Mouse (Mus musculus) urinary bladder, postnatal 36 days (tissue): ENCODE measurements at regions not wholly inside any gene's neighbourhood (a gene's known extent, or its start where the extent isn't known, plus 50 kb on each side); places are given as distances from the start of the nearest gene placed in this dataset.
A peak's percentile ranks its signal among the peaks of the same experiment; 100 is the strongest.

Experiments used
- DNase-seq, 2 experiments: peaks; one replicate each; pipeline ENCODE4 v3.0.0; 2022; ENCODE audit warnings: low spot score in 2 of 2, mixed read lengths in 1 of 2

DNA sequence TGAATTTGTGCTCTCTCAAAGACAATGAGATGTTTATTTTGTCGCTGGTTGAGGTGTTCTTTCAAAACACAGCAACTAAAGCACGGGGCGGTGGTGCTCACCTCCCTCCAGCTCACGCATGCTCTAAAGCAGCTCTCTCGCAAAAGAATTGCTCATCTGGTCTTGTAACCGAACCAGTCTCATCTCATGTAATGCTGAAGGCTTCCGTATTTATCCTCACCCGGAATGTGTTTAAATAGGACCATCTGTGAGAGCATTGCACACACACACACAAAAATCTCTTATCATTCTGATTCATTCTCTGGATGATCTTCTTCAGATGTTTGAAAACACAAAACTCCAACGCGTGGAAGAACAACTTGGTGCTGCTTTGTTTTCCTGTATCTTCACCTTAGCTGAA is 138.4 kb downstream of the Irs2 start:
- no peak for DNase-seq

DNA sequence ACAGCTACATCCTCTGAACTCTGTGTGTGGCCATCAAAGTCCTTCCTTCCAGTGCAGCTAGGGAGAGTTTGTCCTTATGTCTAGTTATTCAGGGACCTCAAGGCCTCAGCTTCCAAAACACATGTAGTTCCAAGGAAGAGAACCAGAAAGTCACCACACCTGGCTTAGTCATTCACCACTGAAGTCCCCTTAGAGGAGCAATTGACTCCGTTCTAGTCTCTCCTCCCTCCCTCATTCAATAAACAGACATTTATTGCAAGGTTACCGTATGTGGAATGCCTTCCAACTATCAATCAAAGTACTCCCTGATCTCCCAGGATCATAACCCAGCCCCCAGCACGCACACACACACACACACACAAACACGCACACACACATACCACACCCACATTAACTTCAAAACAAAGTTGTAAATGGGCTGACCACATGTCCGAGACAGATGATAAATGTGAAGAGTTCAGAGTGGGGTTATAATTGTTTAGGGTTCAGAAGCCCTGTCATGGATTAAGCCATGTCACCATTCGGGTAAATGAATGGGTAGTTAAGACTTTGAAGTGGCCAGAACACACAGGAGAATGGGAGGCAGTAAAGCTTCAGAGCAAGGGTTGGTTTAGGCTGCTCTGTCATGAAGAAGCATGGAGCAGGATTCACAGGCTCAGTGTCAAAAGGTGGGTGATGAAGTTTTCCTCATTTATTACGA is 141.4 kb downstream of the Irs2 start:
- no peak for DNase-seq

DNA sequence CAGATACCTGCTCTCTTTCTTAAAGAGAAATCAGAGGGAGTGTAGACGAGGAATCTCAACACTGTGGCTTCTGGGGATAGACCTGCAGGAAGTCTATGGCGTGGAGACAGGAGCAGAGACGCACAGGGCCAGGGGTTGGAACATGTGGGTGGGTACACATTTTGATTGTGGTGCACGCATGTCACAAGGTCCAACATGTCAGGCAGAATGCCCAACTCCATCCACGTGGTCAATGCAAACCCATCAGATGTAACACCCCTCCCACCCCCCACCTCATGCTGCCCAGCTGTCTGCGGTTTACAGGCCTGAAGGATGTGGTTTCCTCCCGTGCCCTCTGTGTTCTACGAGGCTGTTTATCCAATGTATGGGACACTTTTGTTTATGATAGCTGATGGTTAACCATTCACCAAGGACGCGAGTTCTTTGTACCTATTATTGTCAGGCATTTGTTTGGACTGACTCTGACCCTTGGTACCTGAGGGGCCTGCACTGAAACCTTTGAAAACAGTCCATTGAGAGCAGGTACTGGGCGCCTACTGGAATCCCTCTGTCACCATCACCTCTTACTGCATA is 142.2 kb downstream of the Irs2 start:
- DNase-seq, result no peak

DNA sequence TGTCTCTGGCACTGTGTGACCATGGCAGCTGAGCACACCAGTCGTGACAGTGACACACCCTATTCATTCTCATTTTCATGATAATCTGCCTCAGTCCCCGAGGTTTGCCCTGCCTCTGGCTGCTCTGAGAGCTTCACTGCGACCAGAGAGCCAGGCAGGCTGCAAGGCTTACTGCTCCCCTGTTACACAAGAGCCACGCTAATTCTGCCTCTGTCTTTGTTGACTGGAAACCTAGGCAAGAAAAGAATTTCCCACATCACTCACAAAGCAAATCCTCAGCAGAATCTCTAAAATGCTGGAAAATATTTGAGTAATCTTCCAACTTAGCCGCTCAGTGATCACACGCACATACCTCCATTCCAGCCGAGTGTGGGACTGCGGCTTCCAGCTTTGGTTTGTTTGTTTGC is 142.8 kb downstream of the Irs2 start:
- no peak for DNase-seq

DNA sequence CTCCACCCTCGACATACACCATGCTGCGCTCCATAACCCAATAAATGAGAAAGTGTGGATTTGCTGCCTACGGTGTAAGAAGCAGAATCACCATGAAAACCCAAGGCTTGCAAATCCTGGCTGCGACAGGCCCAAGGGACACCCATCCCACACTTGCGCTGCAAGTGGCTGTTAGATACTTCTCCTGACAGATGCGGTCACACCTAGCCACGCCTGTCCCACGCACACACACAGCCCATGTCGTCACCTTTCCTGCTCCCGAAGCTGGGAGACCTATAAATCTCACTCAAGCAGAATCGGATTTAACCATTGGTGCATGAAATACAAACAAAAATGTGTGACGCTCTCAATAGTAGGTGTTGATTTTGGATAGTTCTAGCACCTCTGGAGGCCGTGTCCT is 145.8 kb downstream of the Irs2 start:
- DNase-seq, result no peak

DNA sequence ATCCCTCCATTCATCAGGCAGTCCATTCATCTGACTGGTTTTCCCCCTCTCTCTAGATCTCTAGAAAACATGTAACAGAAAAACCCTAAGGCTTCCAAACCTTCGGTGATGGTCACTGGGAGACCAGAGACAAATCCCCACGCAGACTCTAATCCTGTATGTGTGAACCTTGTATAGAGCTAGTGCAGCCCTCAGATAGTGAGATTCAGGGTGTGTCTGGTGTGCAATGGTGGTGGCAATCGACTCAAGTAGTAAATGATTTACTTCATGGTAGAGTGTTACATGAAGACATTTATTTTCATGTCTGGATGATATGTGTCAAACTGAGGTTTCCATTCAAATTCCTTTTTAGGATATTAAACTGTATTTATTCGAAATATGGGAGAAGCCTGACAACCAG is 147.4 kb downstream of the Irs2 start:
- no peak for DNase-seq

DNA sequence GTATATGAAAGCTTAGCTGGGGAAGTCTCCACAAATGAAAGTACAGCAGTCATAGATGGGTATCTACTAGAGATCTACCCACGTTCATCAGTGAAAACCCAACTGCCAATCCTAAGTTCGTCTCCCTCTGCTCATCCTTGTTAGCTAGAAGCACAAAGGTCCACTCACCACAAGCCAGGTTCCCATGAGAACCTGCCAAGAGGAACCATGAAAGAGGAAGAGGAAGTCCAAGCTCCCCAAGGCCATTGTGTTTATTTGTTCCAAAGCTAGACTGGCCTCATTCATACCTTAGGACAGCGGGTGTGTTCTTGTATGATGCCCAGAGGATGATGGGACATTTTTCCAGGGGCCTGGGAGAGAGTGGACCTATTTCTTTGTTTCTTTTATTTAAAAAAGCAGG is 150.4 kb downstream of the Irs2 start:
- no peak for DNase-seq

DNA sequence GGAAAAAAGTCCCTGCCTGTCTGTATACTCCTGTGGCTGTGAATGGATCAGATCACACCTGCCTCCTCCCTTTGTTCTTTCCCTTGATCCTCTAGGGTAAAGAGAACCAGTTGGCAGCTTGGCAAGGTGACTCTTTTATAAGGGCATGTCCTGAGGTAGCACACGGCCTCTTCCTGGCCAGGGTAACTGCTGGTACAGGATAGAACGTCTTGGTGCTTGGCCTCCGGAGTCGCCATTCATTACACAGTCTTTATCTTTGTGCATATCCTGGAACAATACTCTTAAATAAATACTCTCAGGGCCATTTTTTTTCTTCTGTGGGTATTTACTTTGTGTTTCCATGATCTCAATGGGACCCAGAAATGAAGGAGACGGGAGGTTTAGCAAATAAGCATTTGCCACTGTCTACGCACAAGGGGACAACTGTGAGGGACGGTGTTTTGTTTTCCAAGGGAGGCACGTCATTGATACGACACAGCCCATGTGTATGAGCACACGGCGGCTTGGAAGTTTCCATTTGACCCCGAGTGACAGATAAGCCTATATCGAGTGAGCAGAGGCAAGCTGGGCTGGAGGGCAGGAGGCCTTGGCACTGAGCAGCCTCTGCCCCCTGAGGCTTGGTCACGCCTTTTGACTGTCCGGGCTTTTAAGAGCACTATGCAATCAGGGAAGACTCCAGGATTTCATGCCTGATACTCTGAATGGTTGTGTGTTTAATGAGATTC is 151.1 kb downstream of the Irs2 start:
- DNase-seq, result no peak

DNA sequence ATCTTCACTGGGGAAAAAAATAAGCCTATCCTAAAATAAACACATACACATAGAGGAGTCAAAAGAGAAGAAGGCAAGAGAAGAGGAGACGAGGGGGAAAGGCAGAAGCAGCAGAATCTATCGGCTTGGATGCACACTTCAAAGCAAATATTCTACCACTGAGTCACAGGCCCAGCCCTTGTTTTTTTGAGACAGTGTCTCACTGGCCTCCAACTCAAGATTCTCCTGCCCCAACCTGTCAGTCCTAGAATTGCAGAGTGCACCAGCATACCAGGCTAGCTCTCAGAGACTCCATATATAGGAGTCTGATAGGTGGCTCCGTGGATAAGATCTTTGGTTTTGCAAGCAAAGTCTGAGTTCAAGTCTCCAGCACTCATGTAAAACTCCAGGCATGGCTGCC is 152.6 kb downstream of the Irs2 start:
- DNase-seq, result no peak

DNA sequence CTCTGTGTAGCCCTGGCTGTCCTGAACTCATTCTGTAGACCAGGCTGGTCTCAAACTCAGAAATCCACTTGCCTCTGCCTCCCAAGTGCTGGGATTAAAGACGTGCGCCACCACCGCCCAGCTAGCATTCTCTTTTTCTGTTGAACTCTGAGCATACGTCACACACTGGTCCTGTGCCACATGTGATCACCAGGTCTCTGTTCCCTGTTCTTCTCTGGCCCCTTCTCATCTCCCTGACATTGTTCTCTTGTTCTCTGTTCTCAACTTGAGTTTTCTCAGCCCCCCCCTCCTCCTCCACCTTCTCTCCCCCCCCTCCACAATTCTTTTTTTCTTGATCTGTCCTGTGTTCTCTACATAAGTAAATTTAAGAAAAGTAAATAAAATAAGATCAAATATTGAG is 153.1 kb downstream of the Irs2 start:
- DNase-seq, result no peak

DNA sequence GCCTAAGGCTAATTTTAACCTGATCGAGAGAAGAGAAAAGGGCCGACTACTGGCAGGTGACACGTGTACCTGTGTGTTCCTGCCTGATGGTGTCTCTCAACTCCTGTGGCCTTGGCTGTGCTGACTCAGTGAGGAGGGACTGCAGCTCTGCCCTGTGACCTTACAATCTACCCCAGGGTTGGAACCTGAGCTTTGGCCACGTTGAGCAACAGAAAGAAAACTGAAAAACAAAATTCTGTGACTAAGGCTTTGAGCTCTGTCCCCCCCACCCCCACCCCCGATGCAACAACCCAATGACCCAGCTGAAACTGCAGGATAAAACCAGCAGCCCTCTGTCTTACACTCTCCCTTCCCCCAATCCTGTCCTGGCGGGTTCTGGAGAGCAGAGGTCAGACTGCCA is 153.7 kb downstream of the Irs2 start:
- DNase-seq, result peak in 1 of 2 experiments; percentile 10

DNA sequence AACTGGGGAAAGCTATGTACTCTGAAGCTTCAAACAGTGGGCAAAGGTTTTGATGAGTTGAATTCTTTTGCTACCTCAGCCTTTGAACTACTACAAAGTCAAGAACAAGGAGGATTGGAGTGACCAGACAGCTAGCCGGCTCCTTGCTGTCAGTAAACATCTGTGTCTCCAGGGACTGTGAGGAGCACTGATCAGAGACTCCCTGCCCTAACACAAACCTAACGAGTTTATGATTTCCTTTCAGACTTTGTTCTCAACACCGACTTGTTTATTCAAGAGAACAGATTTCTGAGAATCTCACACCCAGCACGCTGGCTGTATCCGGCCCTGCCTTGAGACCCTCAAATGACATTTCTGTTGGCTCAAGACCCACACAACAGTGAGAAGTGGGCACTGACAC is 154.4 kb downstream of the Irs2 start:
- no peak for DNase-seq

DNA sequence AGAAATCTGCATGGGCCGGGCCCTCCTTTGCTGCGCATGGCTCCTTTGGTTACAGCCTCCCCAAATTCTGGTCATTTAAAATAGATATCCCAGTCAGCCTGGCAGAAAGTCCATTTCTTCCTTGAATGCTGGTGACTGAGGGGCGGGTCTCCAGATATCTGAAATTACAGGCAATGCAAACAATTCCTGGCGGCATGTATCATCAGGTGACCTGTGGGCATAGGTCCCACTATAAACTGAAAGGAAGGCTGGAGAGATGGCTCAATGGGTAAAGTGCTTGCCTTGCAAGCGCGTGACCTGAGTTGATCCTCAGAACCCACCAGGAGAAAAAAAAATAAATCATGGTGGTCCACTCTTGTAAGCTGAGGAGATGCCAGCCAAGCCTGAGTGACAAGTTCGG is 158.3 kb downstream of the Irs2 start:
- DNase-seq, result no peak

DNA sequence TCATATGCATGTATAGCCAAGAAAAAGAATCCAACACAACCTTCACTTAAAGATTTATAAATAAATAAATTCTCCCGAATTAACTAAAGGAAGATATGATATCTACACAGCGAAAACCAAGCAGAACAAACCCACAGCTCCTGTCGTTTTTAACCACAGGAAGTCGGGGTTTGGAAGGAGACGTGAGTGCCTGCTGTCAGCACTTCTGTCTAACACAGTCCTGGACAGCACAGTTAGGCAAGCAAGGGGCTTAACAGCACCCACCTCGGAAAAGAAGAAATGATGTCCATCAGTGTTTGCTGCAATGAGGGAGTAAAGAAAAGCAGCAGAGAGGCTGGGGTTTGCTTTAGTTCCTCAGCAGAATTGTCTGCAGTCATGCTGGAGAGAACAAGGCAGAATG is 162.7 kb downstream of the Irs2 start:
- DNase-seq, result no peak

DNA sequence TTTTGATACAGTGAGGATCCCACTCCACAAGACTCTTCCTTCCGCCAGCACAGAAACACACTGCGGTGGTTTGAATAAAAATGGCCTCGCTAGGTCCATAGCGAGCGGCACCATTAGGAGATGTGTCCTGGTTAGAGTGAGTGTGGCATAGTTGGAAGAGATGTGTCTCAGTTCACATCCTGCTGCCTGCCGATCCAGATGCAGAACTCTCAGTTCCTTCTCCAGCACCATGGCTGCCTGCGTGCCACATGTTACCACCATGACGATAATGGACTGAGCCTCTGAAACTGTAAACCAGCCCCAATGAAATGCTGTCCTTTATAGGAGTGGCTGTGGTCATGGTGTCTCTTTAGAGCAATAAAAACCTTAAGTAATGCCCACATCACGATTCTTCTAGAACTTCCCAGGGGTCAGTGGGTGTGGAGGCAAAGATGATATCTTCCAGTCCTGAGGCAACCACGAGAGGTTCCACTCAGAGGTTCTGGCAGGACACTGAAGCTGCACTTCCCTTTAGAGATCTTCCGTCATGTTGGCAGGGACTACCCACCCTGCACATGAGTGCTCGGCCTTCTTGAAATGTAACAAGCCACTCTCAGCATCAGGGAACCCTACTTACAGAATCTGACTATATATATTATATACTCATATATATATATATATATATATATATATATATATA is 167.3 kb downstream of the Irs2 start:
- no peak for DNase-seq

DNA sequence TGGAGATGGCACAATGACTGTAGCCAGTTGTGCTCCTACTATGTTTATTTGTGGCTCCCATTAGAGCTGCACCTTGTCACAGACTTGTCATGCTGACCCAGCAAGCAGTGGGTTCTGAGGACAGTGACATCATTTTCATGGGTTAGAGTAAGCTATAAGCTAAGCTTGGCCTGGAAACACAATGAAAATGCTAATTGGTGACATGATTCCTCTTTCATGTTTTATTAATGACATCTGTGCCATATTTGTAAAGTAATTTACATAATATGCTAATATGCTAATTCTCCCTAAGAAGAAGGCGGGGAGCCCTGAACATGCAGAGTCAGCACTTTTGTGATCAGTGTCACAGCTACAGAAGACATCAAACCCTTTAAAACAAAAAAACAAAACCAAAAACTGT is 168.2 kb downstream of the Irs2 start:
- DNase-seq, result no peak

DNA sequence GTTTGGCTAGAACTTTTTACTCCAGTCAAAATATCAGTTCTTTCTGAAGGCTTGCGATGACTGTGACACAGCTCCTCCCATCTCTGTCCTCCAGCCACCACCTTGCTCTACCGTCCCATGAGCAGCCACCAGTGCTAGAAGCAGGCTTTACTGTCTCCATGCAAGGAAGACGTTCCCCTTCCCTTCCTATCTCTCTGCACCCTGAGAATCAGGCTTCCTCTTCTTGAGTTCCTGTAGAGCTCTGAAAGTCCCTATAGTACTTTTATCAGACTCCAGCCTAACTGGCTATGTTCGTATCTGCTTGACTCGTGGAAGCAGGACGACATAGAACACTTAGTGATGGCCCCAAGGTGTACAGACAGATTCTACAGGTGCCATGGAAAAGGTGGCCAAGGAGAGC is 173.2 kb downstream of the Irs2 start:
- no peak for DNase-seq

DNA sequence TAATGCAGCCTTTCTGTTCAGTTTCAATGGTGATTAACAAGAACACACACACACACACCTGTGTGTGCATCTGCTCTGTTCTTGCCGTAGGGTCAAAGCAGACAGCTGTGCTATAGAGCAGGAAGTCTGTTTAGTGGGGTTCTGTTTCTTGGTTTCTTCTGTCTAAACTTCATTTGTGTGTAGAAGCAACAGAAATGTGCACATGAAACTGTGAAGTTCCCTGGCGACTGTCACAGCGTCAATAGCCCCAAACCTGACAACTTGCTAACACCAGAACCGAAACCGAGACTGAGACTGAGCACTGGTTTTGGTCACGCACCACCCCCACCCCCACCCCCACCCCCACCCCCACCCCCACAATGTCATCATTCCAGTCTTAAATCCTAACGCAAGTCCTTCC is 176.4 kb downstream of the Irs2 start:
- no peak for DNase-seq

DNA sequence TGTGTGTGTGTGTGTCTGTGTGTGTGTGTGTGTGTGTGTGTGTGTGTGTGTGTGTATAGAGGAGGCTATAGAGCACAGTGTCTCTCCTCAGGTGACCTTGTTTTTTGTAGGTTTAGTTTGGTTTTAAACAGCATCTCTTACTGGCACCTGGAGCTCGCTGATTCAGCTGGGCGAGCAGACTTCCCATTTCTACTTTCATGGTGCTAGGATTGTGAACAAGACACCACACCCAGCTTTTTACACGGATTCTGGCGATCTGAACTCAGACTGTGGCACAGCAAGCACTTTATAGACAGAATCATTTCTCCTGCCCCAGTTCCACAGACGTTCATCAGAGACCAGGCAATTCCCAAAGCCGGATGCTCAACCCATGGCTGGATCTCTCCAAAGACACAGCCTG is 177.0 kb downstream of the Irs2 start:
- DNase-seq, result no peak

DNA sequence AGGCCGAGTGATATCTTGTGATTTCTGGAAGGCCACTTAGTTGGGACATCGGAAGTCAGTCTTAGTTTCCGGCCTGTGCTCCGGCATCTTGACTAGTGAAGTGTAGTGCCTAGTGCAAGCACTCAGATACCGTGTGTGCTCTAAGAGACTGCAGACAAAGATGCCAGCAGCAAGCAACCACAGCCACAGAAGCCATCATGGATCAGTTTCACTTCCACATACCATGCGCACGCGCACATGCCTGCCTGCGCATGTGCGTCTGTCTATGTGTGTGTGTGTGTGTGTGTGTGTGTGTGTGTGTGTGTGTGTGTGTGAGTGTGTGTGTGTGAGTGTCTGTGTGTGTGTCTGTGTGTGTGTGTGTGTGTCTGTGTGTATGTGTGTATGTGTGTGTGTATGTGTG is 177.4 kb downstream of the Irs2 start:
- no peak for DNase-seq

DNA sequence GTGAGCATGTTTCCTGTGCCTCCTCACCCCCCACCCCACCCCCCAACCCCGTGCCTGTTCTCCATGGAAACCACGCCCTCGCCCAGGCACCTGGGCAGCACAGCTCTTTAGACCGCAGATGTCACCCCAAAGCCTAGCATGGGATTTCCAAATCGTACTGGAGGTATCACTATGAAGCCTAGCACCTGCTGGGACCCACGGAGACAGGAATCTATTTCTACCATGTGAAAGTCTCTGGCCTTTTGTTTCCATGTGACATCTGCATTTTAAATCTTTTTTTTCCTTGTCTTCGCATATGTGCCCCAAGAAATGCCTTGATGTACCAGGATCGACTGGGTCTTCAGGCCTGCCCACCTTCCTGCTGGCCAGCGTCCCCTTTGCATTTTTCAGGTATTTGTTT is 179.7 kb downstream of the Irs2 start:
- no peak for DNase-seq

DNA sequence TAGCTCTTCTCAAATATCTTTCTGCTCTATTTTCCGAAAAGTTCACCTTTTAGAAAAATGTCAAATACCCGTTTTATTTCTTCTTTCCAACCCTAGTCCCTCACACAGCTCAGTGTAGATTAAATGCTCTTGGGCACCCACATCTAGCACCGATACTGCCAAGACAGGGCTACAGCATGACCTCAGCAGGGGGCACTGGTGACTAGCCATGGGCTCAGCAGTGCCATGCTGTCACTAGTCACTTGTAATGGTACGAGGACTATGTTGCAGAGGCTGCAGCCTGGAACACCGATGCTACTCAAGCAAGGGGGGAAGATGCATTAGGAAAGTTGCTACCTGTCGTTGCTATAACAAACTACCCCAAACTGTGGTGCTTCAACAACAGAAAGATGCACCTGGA is 180.7 kb downstream of the Irs2 start:
- DNase-seq, result no peak

DNA sequence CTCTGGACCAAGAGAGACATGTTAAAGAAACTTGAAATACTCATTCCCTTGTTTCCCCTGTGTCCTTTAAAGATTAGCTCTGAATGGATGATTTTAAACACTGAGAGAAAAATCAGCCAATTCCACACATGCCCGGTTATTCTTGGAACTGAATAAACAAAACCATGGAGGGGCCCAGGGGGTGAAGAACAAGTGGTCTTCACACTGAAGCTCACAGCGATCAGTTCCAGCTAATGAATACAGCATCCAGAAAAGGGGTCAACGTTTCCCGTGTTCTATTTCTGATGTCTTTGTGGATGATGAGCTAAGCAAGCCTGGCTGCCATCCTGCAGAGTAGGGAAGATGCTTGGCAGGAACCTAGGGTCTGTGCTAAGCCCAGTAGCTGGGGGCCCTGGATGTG is 182.3 kb downstream of the Irs2 start:
- no peak for DNase-seq
